Mouse (Mus musculus) CD8-positive naive resting alpha-beta T cell, adult 2 months (primary cell): Measurements from ENCODE around the gene Zfhx2.

Source experiments
- DNase-seq, 2 experiments: peaks; one replicate each; pipeline ENCODE4 v3.0.0; 2022; ENCODE audit warnings: low read depth in 2 of 2, low spot score in 2 of 2

Gene Zfhx2

GRCm38 (mm10) chr14:55105836-55106809, 14.0 kb upstream of the Zfhx2 start, which contains the start of gene Ap1g2:
Gene Ap1g2, minus strand, starts transcription at chr14:55106593.
- DNase-seq, result peak; percentile 66 to 73

DNA sequence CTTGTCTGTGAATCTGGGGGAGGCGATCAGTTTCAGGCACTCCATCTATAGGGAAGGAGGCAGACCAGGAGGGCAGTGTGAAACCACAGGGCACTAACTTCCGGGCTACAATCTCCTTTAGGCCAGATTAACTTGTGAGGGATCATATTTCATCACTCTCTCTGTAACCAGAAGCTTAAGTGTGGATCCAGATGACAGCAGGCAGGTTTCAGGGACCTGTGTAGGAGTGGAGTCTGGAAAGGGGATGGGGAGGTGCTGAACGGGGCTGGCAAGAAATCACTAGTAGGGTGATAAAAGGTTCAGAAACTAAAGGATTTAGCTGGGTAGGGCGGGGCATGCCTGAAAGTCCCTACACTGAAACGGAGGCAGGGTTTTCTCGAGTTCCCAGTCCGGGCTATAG, 13.3 kb upstream of the Zfhx2 start:
- no peak for DNase-seq

DNA sequence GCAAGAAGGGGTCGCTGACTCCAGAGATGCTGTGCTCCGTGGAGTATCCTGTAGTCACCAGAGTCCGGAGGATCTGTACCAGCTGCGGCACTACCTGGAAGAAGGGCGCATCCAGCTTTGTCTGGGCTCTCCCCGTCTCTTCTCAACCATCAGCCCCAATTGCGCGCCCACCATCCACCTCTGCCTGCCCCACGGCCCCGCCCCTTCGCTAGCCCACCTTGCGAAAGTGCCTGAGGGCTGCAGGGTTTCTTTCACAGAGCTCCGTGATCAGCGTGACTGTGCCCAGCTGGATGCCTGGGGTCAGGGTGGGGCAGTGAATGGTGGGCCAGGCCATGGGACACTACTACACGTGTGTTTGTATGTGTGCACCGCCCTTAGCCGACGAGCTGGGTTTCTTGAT, 12.2 kb upstream of the Zfhx2 start:
- no peak for DNase-seq

- DNase-seq, result no peak
These were observed 10.2 kb upstream of the Zfhx2 start for GRCm38 (mm10) chr14:55102253-55102785.

DNA sequence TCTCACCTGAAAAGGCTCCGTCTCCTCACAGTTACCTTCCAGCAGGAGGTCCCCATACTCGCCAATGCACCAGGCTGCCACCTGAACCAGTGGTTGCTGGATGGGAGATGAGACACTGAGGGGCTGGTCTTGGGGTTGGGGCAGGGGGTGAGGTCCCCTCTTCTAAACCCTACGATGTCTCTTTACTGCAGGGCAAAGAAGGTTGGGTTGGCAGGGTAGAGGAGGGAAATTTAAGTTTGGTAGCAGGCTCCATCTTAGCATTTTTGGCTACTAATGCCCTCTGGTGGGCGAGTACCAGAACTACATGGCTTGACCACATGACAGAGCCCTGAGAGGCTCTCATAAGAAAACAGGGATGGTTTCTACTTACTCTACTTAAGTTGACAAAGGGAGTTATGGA, 9.5 kb upstream of the Zfhx2 start:
- peak in 1 of 2 experiments; percentile 61 for DNase-seq

- DNase-seq, result peak in 1 of 2 experiments; percentile 57
These were observed 5.9 kb upstream of the Zfhx2 start for GRCm38 (mm10) chr14:55098067-55098466.

GRCm38 (mm10) chr14:55097646-55098045, 5.5 kb upstream of the Zfhx2 start:
- no peak for DNase-seq

DNA sequence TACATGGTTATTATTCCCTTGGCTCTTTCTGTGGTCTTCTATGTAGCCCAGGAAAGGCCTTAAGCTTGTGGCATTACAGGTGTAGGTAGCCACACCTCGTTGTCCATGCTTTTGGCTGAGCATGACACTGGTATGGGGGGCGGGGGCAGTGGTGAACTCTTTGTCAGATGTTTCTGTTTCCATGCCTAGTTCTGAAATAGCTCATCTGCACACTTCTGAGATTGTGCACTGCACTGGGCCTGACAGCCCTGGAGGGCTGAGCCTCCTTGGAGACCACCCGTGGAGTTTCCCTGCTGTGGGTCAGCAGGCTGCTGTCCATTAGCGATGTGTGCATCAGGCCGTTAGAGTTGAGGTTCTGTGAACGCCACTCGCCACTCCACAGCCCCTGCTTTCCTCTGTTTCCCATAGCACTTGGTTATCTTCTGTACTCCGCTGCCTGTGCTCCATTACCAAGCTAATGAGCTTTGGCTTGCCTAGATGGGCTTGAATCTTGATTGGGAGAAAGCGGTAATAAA, 4.5 kb upstream of the Zfhx2 start:
- DNase-seq, result no peak

- no peak for DNase-seq
These were observed 3.5 kb upstream of the Zfhx2 start for GRCm38 (mm10) chr14:55095671-55096070.

GRCm38 (mm10) chr14:55095263-55095662, 3.1 kb upstream of the Zfhx2 start:
- no peak for DNase-seq

- DNase-seq, result peak in 1 of 2 experiments; percentile 48
These were observed 2.6 kb upstream of the Zfhx2 start, which contains the start of gene Thtpa for GRCm38 (mm10) chr14:55094704-55095231. Gene Thtpa, plus strand, starts transcription at chr14:55094784.

DNA sequence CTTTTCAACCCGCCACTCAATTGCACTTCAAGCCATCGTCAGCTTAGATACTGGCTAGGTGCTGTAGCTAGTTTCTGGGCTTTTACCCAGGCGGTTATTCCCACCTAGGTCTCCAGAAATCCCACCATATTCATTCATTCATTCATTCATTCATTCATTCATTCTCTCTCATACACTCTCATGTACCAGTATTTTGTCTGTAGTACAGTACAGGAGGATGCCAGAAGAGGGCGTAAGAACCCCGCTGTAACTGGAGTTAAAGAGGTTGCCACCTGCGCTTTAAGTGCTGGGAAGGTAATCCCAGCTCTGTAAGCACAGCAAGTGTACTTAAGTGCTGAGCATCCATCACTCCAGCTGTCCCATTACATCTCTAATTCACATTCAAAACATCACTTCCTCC, 1.8 kb upstream of the Zfhx2 start:
- no peak for DNase-seq

DNA sequence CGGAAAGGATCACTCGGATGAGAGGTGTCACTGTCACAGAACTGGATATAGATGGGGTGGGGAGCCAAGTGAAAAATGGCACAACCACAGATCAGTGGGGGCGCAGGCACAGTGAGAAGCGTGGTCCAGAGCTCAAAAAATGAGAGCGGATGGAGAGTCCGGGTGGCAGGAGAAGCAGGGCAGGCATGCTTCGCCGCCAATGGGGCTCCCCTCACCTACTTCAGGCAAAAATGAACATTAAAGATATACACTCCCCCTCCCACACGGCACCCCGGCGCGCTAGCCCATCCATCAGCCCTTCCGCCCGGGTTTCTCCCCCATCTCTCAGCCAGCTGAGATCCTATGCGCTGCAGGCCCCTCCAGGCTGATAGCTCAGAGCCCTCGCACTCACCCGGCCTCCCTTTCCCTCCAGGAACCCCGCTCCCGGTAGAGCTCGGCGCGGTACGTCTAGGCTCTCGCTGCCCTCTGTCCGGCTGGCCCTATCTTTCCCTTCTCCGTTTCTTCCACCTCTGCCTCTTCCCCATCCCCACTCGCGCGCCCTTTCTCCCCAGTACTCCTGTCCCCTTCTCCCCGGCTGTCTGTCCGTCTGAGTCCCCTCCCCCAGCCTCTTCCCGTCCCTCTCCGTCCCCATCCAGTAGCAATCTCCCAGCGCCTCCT, 787 bp downstream of the Zfhx2 start:
- DNase-seq, result no peak

DNA sequence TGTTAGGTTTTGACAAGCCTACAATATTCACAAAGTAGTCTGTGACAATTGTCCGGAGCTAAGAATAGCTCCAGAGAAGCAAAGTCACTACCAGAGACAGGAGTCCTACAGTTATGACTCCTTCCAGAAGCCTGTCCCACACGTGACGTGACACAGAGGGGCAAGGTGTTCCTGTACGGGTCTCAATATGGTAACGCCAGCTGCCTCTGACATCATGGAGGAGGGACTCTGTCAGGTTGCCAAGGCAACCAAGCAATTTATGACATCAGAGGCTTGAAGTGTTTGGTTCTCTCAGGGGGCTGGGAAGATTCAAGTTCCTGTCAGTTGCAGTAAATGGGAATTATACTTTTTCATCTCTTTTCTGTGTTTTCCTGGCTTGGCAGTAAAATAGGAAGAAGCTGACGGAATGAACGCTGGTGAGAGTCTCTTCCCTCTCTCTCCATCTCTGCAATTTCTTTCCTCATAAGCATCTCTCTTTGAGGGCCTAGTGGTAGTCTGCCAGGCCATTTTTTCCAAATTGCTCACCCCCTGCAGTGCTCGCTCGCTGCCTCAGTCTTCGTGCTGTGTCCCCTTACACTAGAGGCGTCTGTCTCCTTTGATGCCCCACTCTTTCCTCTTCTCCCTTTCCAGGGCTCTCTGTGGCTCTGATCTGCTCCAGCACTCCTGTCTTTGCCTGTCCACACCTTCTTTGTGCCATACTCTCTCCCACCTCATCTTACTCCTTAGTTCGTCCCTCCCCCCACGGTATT, 2.8 kb downstream of the Zfhx2 start:
- DNase-seq, result no peak

GRCm38 (mm10) chr14:55086009-55086514, 6.1 kb downstream of the Zfhx2 start:
- DNase-seq, result no peak

DNA sequence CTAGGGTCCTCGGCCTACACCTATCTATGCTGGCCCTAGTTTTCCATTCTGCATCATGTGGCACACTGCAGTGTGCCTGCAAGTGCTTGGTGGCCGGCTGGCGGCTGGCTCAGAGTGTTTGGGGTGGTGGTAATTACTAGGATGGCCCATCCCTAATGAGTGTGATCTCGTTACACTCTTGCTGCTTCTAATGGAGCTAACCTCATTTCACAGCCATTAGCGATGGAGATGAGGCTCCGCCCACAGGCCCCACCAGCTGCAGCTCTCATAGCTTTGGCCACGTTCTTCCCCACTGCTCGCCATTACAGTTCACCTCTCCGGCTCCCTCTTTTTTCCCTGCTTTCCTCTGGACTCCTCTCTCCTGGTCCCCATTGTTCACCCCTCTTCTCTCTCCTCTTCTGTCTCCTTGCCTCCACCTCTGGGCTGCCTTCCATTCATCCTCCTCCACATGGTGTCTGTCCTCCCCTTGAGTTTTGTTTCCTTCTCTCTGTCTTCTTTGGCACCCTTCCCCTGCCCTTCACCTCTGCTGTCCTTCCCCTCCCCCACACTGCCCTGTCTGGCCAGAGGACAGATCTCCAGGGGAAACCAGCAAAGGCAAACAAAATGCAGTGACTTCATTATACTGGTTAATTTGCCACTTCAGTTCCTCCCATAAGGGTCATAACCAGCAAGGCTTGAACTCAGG, 6.7 kb downstream of the Zfhx2 start:
- no peak for DNase-seq

GRCm38 (mm10) chr14:55083481-55083880, 8.6 kb downstream of the Zfhx2 start:
- DNase-seq, result no peak

DNA sequence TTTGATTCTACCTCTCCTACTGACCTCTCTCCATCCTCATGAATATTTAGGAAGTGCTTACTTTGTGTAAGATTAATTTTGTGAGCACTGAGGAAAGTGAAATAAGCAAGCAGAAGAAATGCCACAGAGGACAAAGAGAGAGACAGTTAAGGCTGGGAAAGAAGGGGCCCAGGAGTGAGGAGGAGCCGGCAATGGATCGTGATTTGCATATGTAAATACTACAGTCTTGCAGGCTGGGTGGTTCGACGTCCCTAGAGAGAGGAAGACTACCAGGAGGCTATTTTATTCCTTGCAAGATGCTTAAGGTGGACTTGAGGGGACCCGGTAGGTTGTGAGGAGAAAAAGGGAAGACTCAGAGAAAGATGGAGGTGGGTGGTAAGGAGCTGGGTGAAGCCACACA, 11.0 kb downstream of the Zfhx2 start:
- DNase-seq, result no peak

- peak; percentile 65 to 77 for DNase-seq
These were observed 12.7 kb downstream of the Zfhx2 start for GRCm38 (mm10) chr14:55079214-55079970.
